Mouse (Mus musculus): ENCODE measurements at regions not wholly inside any gene's neighbourhood (a gene's known extent, or its start where the extent isn't known, plus 50 kb on each side); places are given as distances from the start of the nearest gene placed in this dataset.

GRCm38 (mm10) chr12:13129677-13130082 is 119.3 kb downstream of the Ddx1 start:
- Histone ChIP-seq H3K27me3 (ENCODE audit: insufficient read depth, low read length) (no peaks in the 10 kb centered on the region), H3K4me1 (ENCODE audit: insufficient read depth, low read length) (no peaks in the 10 kb centered on the region), H3K9ac (replicated peaks; ENCODE audit: low read length, poor library complexity, severe bottlenecking) (no peak overlapping the region), H3K27ac (ENCODE audit: low read depth, low read length) (no peak overlapping the region), H3K4me3 (ENCODE audit: low read depth, low read length) (no peak overlapping the region), H3K9me3 (ENCODE audit: low read length) (no peaks in the 10 kb centered on the region), H3K36me3 (ENCODE audit: insufficient read depth, low read length) (no peaks in the 10 kb centered on the region), H3K4me2 (ENCODE audit: low read depth, low read length, poor library complexity, severe bottlenecking) (no peak overlapping the region)
- ATAC-seq (ENCODE audit: low FRiP score): no peak
- TF ChIP-seq CTCF (IDR thresholded peaks at IDR 0.05): no peak
- 66% methylated on average over 8 of the region's 8 CpGs for WGBS
- DNase-seq (ENCODE audit: low spot score): peak; percentile 26

DNA sequence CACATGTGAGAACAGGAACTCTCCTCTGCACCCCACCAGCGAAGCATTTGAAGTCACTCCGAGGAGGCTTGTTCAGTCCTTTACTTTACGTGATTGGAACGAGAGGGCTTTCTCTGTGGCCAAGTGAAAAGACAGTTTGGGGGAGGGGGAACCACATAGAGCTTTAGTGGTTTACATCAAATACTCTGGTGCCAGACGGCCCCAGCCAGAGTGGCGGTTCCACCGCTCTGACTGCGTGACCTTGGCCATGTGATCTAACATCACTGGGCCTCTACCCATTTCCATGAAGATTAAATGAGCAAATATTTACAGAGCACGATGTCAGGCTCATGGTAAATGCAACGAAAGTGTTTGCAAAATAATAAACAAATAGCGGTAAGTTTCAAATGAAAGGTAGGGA is 121.6 kb downstream of the Ddx1 start:
- no peak overlapping the region for H3K27ac ChIP-seq (ENCODE audit: low read depth, low read length)

GRCm38 (mm10) chr12:13125054-13125453 is 124.0 kb downstream of the Ddx1 start:
- H3K4me2 ChIP-seq (ENCODE audit: low read depth, low read length, poor library complexity, severe bottlenecking): no peak overlapping the region
- no peaks in the 10 kb centered on the region for H3K4me1 ChIP-seq (ENCODE audit: insufficient read depth, low read length)
- H3K4me3 ChIP-seq (ENCODE audit: low read depth, low read length): no peak overlapping the region
- no peaks in the 10 kb centered on the region for H3K9me3 ChIP-seq (ENCODE audit: low read length)
- ATAC-seq (ENCODE audit: low FRiP score): no peak
- no peak overlapping the region for H3K27ac ChIP-seq (ENCODE audit: low read depth, low read length)
- no peaks in the 10 kb centered on the region for H3K36me3 ChIP-seq (ENCODE audit: insufficient read depth, low read length)
- H3K27me3 ChIP-seq (ENCODE audit: insufficient read depth, low read length): no peaks in the 10 kb centered on the region
- H3K9ac ChIP-seq (replicated peaks; ENCODE audit: low read length, poor library complexity, severe bottlenecking): no peak overlapping the region
- 100% methylated on average over 1 of the region's 1 CpGs for WGBS
- no peak for TF ChIP-seq CTCF (IDR thresholded peaks at IDR 0.05)
- DNase-seq (ENCODE audit: low spot score): no peak

More for the DNA sequence above, 121.6 kb downstream of the Ddx1 start:
- no peak for TF ChIP-seq CTCF (IDR thresholded peaks at IDR 0.05)
- DNase-seq (ENCODE audit: low spot score) (no peak), ATAC-seq (ENCODE audit: low FRiP score) (no peak)
- WGBS: 81% methylated on average over 11 of the region's 11 CpGs
- Histone ChIP-seq H3K27me3 (ENCODE audit: insufficient read depth, low read length) (no peaks in the 10 kb centered on the region), H3K4me2 (ENCODE audit: low read depth, low read length, poor library complexity, severe bottlenecking) (no peak overlapping the region), H3K4me1 (ENCODE audit: insufficient read depth, low read length) (no peaks in the 10 kb centered on the region), H3K4me3 (ENCODE audit: low read depth, low read length) (no peak overlapping the region), H3K9ac (replicated peaks; ENCODE audit: low read length, poor library complexity, severe bottlenecking) (no peak overlapping the region), H3K9me3 (ENCODE audit: low read length) (no peaks in the 10 kb centered on the region), H3K36me3 (ENCODE audit: insufficient read depth, low read length) (no peaks in the 10 kb centered on the region)

GRCm38 (mm10) chr12:13122282-13122681 is 126.7 kb downstream of the Ddx1 start:
- H3K4me2 ChIP-seq (ENCODE audit: low read depth, low read length, poor library complexity, severe bottlenecking): no peak overlapping the region
- no peak overlapping the region for H3K27ac ChIP-seq (ENCODE audit: low read depth, low read length)
- no peaks in the 10 kb centered on the region for H3K9me3 ChIP-seq (ENCODE audit: low read length)
- H3K9ac ChIP-seq (replicated peaks; ENCODE audit: low read length, poor library complexity, severe bottlenecking): no peak overlapping the region
- no peak for TF ChIP-seq CTCF (IDR thresholded peaks at IDR 0.05)
- DNase-seq (ENCODE audit: low spot score) (no peak), ATAC-seq (ENCODE audit: low FRiP score) (no peak)
- WGBS: 58% methylated on average over 9 of the region's 9 CpGs
- no peaks in the 10 kb centered on the region for H3K36me3 ChIP-seq (ENCODE audit: insufficient read depth, low read length)
- no peaks in the 10 kb centered on the region for H3K27me3 ChIP-seq (ENCODE audit: insufficient read depth, low read length)
- H3K4me3 ChIP-seq (ENCODE audit: low read depth, low read length): no peak overlapping the region
- no peaks in the 10 kb centered on the region for H3K4me1 ChIP-seq (ENCODE audit: insufficient read depth, low read length)

GRCm38 (mm10) chr12:13120581-13120980 is 128.4 kb downstream of the Ddx1 start:
- no peak overlapping the region for H3K27ac ChIP-seq (ENCODE audit: low read depth, low read length)
- H3K4me1 ChIP-seq (ENCODE audit: insufficient read depth, low read length): no peaks in the 10 kb centered on the region
- no peaks in the 10 kb centered on the region for H3K9me3 ChIP-seq (ENCODE audit: low read length)
- H3K4me2 ChIP-seq (ENCODE audit: low read depth, low read length, poor library complexity, severe bottlenecking): no peak overlapping the region
- H3K36me3 ChIP-seq (ENCODE audit: insufficient read depth, low read length): no peaks in the 10 kb centered on the region
- H3K4me3 ChIP-seq (ENCODE audit: low read depth, low read length): no peak overlapping the region
- 72% methylated on average over 7 of the region's 7 CpGs for WGBS
- ATAC-seq (ENCODE audit: low FRiP score): no peak
- no peak for DNase-seq (ENCODE audit: low spot score)
- H3K9ac ChIP-seq (replicated peaks; ENCODE audit: low read length, poor library complexity, severe bottlenecking): no peak overlapping the region
- no peak for TF ChIP-seq CTCF (IDR thresholded peaks at IDR 0.05)
- no peaks in the 10 kb centered on the region for H3K27me3 ChIP-seq (ENCODE audit: insufficient read depth, low read length)

- Histone ChIP-seq H3K27me3 (ENCODE audit: insufficient read depth, low read length) (no peaks in the 10 kb centered on the region), H3K9ac (replicated peaks; ENCODE audit: low read length, poor library complexity, severe bottlenecking) (no peak overlapping the region), H3K4me3 (ENCODE audit: low read depth, low read length) (no peak overlapping the region), H3K36me3 (ENCODE audit: insufficient read depth, low read length) (no peaks in the 10 kb centered on the region), H3K27ac (ENCODE audit: low read depth, low read length) (no peak overlapping the region), H3K4me1 (ENCODE audit: insufficient read depth, low read length) (no peaks in the 10 kb centered on the region), H3K9me3 (ENCODE audit: low read length) (no peaks in the 10 kb centered on the region), H3K4me2 (ENCODE audit: low read depth, low read length, poor library complexity, severe bottlenecking) (no peak overlapping the region)
- WGBS: 76% methylated on average over 3 of the region's 3 CpGs
- ATAC-seq (ENCODE audit: low FRiP score) (no peak), DNase-seq (ENCODE audit: low spot score) (no peak)
- TF ChIP-seq CTCF (IDR thresholded peaks at IDR 0.05): no peak
These were observed 129.4 kb downstream of the Ddx1 start for GRCm38 (mm10) chr12:13119653-13120052.

Measured in midbrain, postnatal 0 days (tissue).